Mouse (Mus musculus): ENCODE results near the gene Nrarp. TPM values are rescaled to one million over a fixed set of nuclear protein-coding genes. Genes with fewer than 3 reads are reported as not detected.

Nrarp gene
- not detected in 2 replicates for polyA plus RNA-seq (2012; ENCODE audit: insufficient read depth, insufficient read length, missing spikeins)

DNA sequence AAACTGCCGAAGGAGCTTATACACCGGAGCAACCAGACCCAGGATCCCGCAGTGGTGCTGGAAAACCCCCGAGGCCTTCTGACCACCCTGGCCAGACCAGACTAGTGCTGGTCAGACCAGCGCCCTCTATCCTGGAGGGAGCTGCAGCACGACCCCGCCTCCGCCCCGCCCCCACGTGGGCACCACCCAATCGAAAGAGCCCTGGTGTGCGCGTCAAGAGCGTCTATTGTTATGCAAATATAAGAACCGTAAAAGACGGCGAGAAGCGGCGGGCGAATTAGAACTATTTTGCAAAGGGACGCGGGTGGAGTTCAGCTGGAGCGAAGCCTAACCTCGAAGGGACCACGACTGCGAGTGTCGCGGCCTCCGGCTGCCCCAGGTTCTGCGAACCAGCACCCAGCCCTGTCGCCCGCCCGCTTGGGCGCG lies at the start of gene Nrarp:
Gene Nrarp (plus strand): TSS at position 281 of the 426 bp plus-strand sequence.
- no peak for TF ChIP-seq POLR2A (IDR thresholded peaks at IDR 0.05; ENCODE audit: borderline replicate concordance, low read depth, low read length)
- no peak for TF ChIP-seq CTCF (IDR thresholded peaks at IDR 0.05; ENCODE audit: low read depth, low read length)
- Histone ChIP-seq H3K4me3 (ENCODE audit: insufficient read depth, low read length) (peak within 1 kb of the TSS; percentile 57), H3K4me1 (ENCODE audit: control insufficient read depth, insufficient read depth, low read length) (no peaks in the 10 kb centered on the region), H3K27ac (ENCODE audit: insufficient read depth, low read depth, low read length) (no peak within 1 kb of the TSS)

DNA sequence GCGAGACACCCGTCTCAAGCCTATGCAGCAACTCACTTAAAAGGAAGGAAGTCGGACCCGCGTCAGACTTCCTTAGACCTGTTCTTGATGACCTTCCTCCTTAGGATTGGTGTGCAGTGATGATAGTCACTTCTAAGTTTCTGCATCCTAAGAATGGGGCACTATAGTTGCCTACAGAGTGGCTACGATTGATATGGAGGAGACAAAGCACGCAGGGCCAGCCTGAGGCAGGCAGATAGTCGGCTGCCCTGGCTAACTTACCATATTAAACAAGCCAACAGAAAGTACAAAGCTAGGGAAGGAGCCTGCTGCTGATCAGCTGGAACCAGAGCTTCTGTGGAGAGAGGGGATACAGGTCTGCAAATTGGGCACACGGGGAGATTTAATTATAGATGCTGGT lies 49.0 kb upstream of the Nrarp start:
- H3K4me1 ChIP-seq (ENCODE audit: control insufficient read depth, insufficient read depth, low read length), result no peaks in the 10 kb centered on the region
- H3K27ac ChIP-seq (ENCODE audit: insufficient read depth, low read depth, low read length), result no peak overlapping the region
- no peak overlapping the region for H3K4me3 ChIP-seq (ENCODE audit: insufficient read depth, low read length)
- TF ChIP-seq CTCF (IDR thresholded peaks at IDR 0.05; ENCODE audit: low read depth, low read length), result no peak
- TF ChIP-seq POLR2A (IDR thresholded peaks at IDR 0.05; ENCODE audit: borderline replicate concordance, low read depth, low read length), result no peak

DNA sequence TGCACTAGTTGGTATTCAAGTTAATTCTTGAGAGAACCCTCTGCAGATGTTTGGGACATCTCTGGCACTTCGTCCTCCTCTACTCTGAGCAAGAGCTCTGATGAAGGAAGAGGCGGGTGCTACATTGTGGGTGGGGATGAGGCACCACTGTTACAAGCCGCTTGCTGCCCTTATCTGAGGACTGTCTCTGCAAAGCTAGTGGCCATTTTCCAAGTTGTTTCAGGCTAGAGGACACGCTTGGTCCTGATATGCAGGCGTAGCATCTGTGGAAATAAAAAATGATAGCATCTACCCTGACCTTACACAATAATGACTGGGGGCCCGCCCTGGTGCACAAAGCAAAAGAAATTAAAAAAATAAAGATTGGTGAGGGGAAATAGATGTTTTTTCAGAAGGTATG lies 42.7 kb upstream of the Nrarp start:
- Histone ChIP-seq H3K27ac (ENCODE audit: insufficient read depth, low read depth, low read length) (no peak overlapping the region), H3K4me3 (ENCODE audit: insufficient read depth, low read length) (no peak overlapping the region), H3K4me1 (ENCODE audit: control insufficient read depth, insufficient read depth, low read length) (no peaks in the 10 kb centered on the region)
- TF ChIP-seq CTCF (IDR thresholded peaks at IDR 0.05; ENCODE audit: low read depth, low read length), result no peak
- no peak for TF ChIP-seq POLR2A (IDR thresholded peaks at IDR 0.05; ENCODE audit: borderline replicate concordance, low read depth, low read length)

DNA sequence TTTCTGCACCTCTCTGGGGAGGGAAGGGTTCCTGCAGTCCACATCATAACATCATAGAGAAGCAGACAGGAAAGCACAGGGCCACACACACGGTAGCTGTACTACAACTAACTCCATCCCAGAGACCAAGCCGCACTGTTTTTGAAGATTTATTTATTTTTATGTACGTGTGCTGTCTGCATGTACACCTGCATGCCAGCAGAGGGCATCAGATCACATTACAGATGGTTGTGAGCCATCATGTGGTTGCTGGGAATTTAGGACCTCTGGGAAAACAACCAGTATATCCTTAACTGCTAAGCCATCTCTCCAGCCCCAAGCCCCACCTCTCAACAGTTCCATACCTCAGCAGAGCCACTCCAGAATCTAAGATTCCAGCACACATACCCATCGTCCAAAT lies 39.4 kb upstream of the Nrarp start:
- no peak overlapping the region for H3K27ac ChIP-seq (ENCODE audit: insufficient read depth, low read depth, low read length)
- H3K4me3 ChIP-seq (ENCODE audit: insufficient read depth, low read length), result no peak overlapping the region
- no peaks in the 10 kb centered on the region for H3K4me1 ChIP-seq (ENCODE audit: control insufficient read depth, insufficient read depth, low read length)
- no peak for TF ChIP-seq POLR2A (IDR thresholded peaks at IDR 0.05; ENCODE audit: borderline replicate concordance, low read depth, low read length)
- TF ChIP-seq CTCF (IDR thresholded peaks at IDR 0.05; ENCODE audit: low read depth, low read length), result no peak

DNA sequence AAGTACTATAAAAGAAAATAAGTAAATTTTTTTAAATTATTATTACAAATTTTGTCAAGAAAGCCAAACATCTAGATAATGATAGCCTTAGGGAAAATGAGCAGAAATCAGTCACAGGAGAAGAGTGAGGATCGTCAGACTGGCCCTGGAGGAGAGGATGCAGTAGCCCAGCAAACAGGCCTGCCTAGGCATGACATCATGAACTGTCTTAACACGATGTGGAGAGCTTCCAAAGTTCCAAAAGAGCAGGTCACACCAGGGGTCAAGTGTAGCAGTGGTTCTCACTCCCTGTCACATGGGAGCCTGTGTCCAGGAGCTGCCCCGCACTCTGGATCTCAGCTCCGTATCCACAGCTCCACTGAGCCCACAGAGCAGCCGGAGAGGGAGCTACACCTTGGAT lies 38.6 kb upstream of the Nrarp start:
- TF ChIP-seq CTCF (IDR thresholded peaks at IDR 0.05; ENCODE audit: low read depth, low read length) (no peak), POLR2A (IDR thresholded peaks at IDR 0.05; ENCODE audit: borderline replicate concordance, low read depth, low read length) (no peak)
- Histone ChIP-seq H3K4me3 (ENCODE audit: insufficient read depth, low read length) (no peak overlapping the region), H3K27ac (ENCODE audit: insufficient read depth, low read depth, low read length) (no peak overlapping the region), H3K4me1 (ENCODE audit: control insufficient read depth, insufficient read depth, low read length) (no peaks in the 10 kb centered on the region)

DNA sequence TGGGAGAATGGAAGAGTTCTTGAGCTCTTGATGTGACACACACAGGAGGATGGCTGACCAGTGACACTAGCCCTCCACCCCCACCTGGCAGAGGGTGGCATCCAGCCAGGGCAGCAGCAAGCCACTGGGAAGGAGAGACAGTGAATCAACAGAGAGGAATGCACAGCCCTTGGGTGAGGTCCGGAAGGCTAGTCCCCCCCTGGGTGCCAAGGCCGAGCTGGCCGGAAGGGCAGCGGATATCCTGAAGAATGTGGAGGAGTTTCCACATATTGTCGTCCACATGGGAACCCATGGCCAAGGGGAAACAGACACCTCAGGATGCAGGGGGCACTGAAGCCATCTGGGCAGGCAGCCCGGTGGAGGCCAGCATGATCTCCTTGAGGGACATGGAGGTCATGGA lies 35.2 kb upstream of the Nrarp start:
- Histone ChIP-seq H3K4me3 (ENCODE audit: insufficient read depth, low read length) (no peak overlapping the region), H3K4me1 (ENCODE audit: control insufficient read depth, insufficient read depth, low read length) (no peaks in the 10 kb centered on the region), H3K27ac (ENCODE audit: insufficient read depth, low read depth, low read length) (no peak overlapping the region)
- TF ChIP-seq CTCF (IDR thresholded peaks at IDR 0.05; ENCODE audit: low read depth, low read length) (no peak), POLR2A (IDR thresholded peaks at IDR 0.05; ENCODE audit: borderline replicate concordance, low read depth, low read length) (no peak)

DNA sequence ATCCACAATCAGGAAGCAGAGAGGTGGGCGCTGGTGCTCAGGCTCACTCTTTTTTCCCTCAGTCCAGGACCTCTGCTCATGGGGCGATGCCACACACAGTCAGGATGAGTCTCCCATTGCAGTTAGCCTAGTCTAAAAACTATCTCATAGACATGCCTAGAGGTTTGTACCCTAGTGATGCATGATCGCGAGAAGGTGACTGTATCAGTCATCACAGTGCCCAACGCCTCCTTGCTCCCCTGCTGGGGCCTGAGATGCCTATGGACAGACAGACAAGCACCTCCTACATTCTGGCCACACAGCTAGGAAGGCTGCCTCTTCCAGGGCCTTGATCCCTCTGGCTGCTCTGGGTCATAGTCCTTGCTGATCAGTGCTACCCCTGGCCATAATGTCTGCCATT lies 33.2 kb upstream of the Nrarp start:
- TF ChIP-seq CTCF (IDR thresholded peaks at IDR 0.05; ENCODE audit: low read depth, low read length), result no peak
- TF ChIP-seq POLR2A (IDR thresholded peaks at IDR 0.05; ENCODE audit: borderline replicate concordance, low read depth, low read length), result no peak
- no peak overlapping the region for H3K27ac ChIP-seq (ENCODE audit: insufficient read depth, low read depth, low read length)
- no peaks in the 10 kb centered on the region for H3K4me1 ChIP-seq (ENCODE audit: control insufficient read depth, insufficient read depth, low read length)

DNA sequence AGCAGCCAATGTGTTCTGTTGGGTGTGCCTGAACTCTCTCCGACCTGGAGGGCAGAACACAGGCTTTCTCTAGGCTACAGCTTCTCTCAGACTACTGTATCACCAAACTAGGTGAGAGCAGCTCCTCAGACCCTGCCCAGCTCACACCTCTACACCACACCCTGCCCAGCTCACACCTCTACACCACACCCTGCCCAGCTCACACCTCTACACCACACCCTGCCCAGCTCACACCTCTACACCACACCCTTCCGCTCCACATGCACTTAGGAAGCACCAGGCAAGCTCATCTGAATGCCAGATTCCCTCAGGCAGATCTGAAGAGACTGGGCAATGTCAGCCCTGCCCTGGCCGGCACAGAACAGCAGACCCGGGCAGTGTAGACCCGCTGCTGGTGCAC lies 32.7 kb upstream of the Nrarp start:
- no peak overlapping the region for H3K27ac ChIP-seq (ENCODE audit: insufficient read depth, low read depth, low read length)
- TF ChIP-seq POLR2A (IDR thresholded peaks at IDR 0.05; ENCODE audit: borderline replicate concordance, low read depth, low read length) (no peak), CTCF (IDR thresholded peaks at IDR 0.05; ENCODE audit: low read depth, low read length) (no peak)
- H3K4me3 ChIP-seq (ENCODE audit: insufficient read depth, low read length), result no peak overlapping the region
- no peaks in the 10 kb centered on the region for H3K4me1 ChIP-seq (ENCODE audit: control insufficient read depth, insufficient read depth, low read length)

More for the DNA sequence above, 33.2 kb upstream of the Nrarp start:
- no peak overlapping the region for H3K4me3 ChIP-seq (ENCODE audit: insufficient read depth, low read length)

DNA sequence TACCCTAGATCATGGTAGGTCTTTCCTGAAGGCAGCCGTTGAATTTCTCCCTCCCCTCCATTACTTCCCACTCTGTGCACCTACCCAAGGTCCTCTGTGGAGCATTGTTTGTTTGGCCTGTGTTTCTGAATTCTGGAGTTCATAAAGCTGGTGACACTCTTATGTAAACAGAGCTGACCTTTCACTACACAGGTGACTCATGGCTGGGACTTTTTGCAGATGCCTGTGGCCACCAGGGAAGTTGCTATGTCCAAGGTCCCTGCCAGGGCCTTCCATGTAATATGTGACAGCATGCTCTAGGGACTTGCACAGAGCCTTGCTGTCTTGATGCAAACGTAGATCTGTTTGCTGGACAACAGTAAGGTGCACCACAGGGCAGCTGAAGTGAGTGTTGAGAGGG lies 30.9 kb upstream of the Nrarp start:
- Histone ChIP-seq H3K4me1 (ENCODE audit: control insufficient read depth, insufficient read depth, low read length) (no peaks in the 10 kb centered on the region), H3K4me3 (ENCODE audit: insufficient read depth, low read length) (no peak overlapping the region), H3K27ac (ENCODE audit: insufficient read depth, low read depth, low read length) (no peak overlapping the region)
- TF ChIP-seq POLR2A (IDR thresholded peaks at IDR 0.05; ENCODE audit: borderline replicate concordance, low read depth, low read length), result no peak
- TF ChIP-seq CTCF (IDR thresholded peaks at IDR 0.05; ENCODE audit: low read depth, low read length), result no peak

DNA sequence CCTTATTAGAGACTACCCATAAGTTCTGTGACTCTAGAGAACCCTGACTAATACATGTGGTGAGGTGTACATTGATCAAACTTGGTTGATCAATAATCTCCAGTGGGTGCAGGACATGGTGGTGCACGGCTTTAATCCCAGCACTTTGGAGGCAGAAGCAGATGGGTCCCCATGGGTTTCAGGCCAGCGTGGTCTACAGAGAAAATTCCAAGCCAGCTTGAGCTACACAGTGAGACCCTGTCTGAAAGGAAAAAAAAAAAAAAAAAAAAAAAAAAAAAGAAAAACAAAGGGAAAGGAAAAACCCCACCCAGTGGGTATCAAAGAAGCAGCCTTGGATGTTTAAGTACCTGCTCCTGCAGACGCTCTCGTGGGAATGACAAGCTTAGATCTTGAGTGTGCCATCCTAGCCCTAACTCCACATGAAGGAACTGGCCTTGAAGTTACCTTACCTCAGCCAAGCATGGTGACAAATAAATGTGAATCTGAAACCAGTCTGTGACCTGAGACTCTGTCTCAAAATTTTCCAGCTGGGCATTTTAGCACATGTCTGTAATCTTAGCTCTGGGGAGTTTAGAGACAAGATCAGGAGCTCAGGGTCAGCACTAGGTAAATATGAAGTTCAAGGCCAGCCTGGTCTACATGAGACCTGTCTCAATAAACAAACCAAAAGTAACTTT lies 29.1 kb upstream of the Nrarp start:
- no peak overlapping the region for H3K4me3 ChIP-seq (ENCODE audit: insufficient read depth, low read length)
- no peaks in the 10 kb centered on the region for H3K4me1 ChIP-seq (ENCODE audit: control insufficient read depth, insufficient read depth, low read length)
- no peak for TF ChIP-seq CTCF (IDR thresholded peaks at IDR 0.05; ENCODE audit: low read depth, low read length)
- TF ChIP-seq POLR2A (IDR thresholded peaks at IDR 0.05; ENCODE audit: borderline replicate concordance, low read depth, low read length), result no peak
- no peak overlapping the region for H3K27ac ChIP-seq (ENCODE audit: insufficient read depth, low read depth, low read length)
